Mouse (Mus musculus): ENCODE measurements at regions not wholly inside any gene's neighbourhood (a gene's known extent, or its start where the extent isn't known, plus 50 kb on each side); places are given as distances from the start of the nearest gene placed in this dataset.

GRCm38 (mm10) chr9:116428475-116428874 lies 253.3 kb upstream of the Tgfbr2 start:
- TF ChIP-seq CTCF (IDR thresholded peaks at IDR 0.05) = no peak
- no peak for TF ChIP-seq POLR2A (IDR thresholded peaks at IDR 0.05; ENCODE audit: insufficient read depth, low read depth, low read length)

Data from heart, adult 2 months (tissue).